Mouse (Mus musculus) limb, embryonic 14.5 days (tissue): Measurements from ENCODE around the gene Gsn. TPM values are rescaled to one million over a fixed set of nuclear protein-coding genes. Genes with fewer than 3 reads are reported as not detected.

ENCODE experiments used
- ATAC-seq: fragments of 200-750 bp; cut with Nextera tagmentation; 2 replicates; pipeline ENCODE4 v1.8.0; 2017; ENCODE audit warnings: low read depth, moderate number of reproducible peaks, moderate TSS enrichment; ENCODE audit not compliant: low FRiP score
- DNase-seq: peaks from one replicate; pipeline ENCODE4 v3.0.0-alpha.2; 2015; ENCODE audit warnings: low spot score
- H3K27ac ChIP-seq: fragments of 300-500 bp; sonication (generic); replicated peaks from 2 replicates; pipeline ENCODE4 v1.5.1; 2014; ENCODE audit warnings: low read depth, mild to moderate bottlenecking, low read length, moderate library complexity, mixed read lengths
- H3K27me3 ChIP-seq: fragments of 300-500 bp; sonication (generic); 2 replicates; pipeline ENCODE4 v1.6.1; 2014; ENCODE audit warnings: low read length, mixed read lengths; ENCODE audit not compliant: control insufficient read depth, insufficient read depth
- H3K36me3 ChIP-seq: fragments of 300-500 bp; sonication (generic); 2 replicates; pipeline ENCODE4 v1.6.1; 2014; ENCODE audit warnings: mild to moderate bottlenecking, low read length, moderate library complexity, mixed read lengths; ENCODE audit not compliant: control insufficient read depth, insufficient read depth
- H3K4me1 ChIP-seq: fragments of 300-500 bp; sonication (generic); 2 replicates; pipeline ENCODE4 v1.6.1; 2014; ENCODE audit warnings: antibody characterized with exemption, low read length, mixed read lengths; ENCODE audit not compliant: control insufficient read depth, insufficient read depth
- H3K4me2 ChIP-seq: fragments of 300-500 bp; sonication (generic); replicated peaks from 2 replicates; pipeline ENCODE4 v1.6.1; 2014; ENCODE audit warnings: low read depth, mild to moderate bottlenecking, low read length, moderate library complexity; ENCODE audit not compliant: severe bottlenecking
- H3K4me3 ChIP-seq: fragments of 300-500 bp; sonication (generic); replicated peaks from 2 replicates; pipeline ENCODE4 v1.5.1; 2014; ENCODE audit warnings: low read length
- H3K9ac ChIP-seq: fragments of 300-500 bp; sonication (generic); 2 replicates; pipeline ENCODE4 v1.6.1; 2014; ENCODE audit warnings: mild to moderate bottlenecking, low read depth, low read length, moderate library complexity; ENCODE audit not compliant: severe bottlenecking
- H3K9me3 ChIP-seq: fragments of 300-500 bp; sonication (generic); 2 replicates; pipeline ENCODE4 v1.6.1; 2016; ENCODE audit warnings: low read length; ENCODE audit not compliant: control insufficient read depth
- POLR2A ChIP-seq: fragments of 200-500 bp; IDR thresholded peaks from 2 replicates; pipeline ENCODE4 v1.8.0; 2012; ENCODE audit warnings: inconsistent platforms, mild to moderate bottlenecking, moderate library complexity, borderline replicate concordance; ENCODE audit not compliant: insufficient read depth, insufficient read length; ENCODE audit errors: extremely low read depth
- WGBS: fragments of 180-500 bp; shearing (Covaris S2); extraction: QIAGEN DNeasy Blood & Tissue Kit; methylation state at CpG from one replicate; pipeline ENCODE4 v1.1.7; 2014; 5-methylcytosine and 5-hydroxymethylcytosine counted together
- polyA plus RNA-seq, 2 experiments: library from polyadenylated mRNA; depleted of rRNA in 1 of 2; stranded (reverse) in 1 of 2; unstranded in 1 of 2; fragments of >200 nt; fragmentation: Nextera tagmentation in 1 of 2; extraction: Ambion mirVana in 1 of 2; gene quantifications; 2 replicates each; pipeline versions ENCODE4 v1.2.1 to v1.2.3; 2012 to 2014

Gene Gsn
- polyA plus RNA-seq, 2 experiments: 160 to 214 TPM

- no peaks in the 10 kb centered on the region for H3K36me3 ChIP-seq
- no peak for ATAC-seq
- no peak overlapping the region for H3K27ac ChIP-seq
- H3K4me1 ChIP-seq: peaks cover 18% of the 10 kb centered on the region
- no peaks in the 10 kb centered on the region for H3K27me3 ChIP-seq
- no peak overlapping the region for H3K4me3 ChIP-seq
- H3K9ac ChIP-seq: no peak overlapping the region
- no peak for DNase-seq
- no peaks in the 10 kb centered on the region for H3K9me3 ChIP-seq
- TF ChIP-seq POLR2A: no peak
- H3K4me2 ChIP-seq: no peak overlapping the region
Measured at GRCm38 (mm10) chr2:35333670-35334069, 77.5 kb downstream of the Gsn start.

- Histone ChIP-seq H3K36me3 (no peaks in the 10 kb centered on the region), H3K9ac (peak overlapping the region; percentile 71), H3K9me3 (no peaks in the 10 kb centered on the region), H3K4me1 (peaks cover 18% of the 10 kb centered on the region), H3K4me3 (peak overlapping the region; percentile 66), H3K4me2 (peak overlapping the region; percentile 99), H3K27ac (no peak overlapping the region), H3K27me3 (no peaks in the 10 kb centered on the region)
- no peak for ATAC-seq
- no peak for DNase-seq
- no peak for TF ChIP-seq POLR2A
- WGBS: 9% methylated on average over 7 of the region's 7 CpGs
Measured at GRCm38 (mm10) chr2:35335620-35336019, 79.4 kb downstream of the Gsn start.

- WGBS: 0% methylated on average over 45 of the region's 45 CpGs
- peak; percentile 98 for DNase-seq
- ATAC-seq: peak; percentile 99
- Histone ChIP-seq H3K9ac (peak within 1 kb of the TSS; percentile 71), H3K9me3 (no peaks in the 10 kb centered on the region), H3K4me1 (peaks cover 14% of the 10 kb centered on the region), H3K36me3 (no peaks in the 10 kb centered on the region), H3K27ac (peak within 1 kb of the TSS; percentile 76), H3K4me2 (peak within 1 kb of the TSS; percentile 99), H3K4me3 (peak within 1 kb of the TSS; percentile 66), H3K27me3 (no peaks in the 10 kb centered on the region)
- TF ChIP-seq POLR2A: no peak
Measured at GRCm38 (mm10) chr2:35336388-35337280, 80.5 kb downstream of the Gsn start, which contains the start of gene Stom. Gene Stom (minus strand): TSS chr2:35336976.

GRCm38 (mm10) chr2:35337419-35337818 is 81.2 kb downstream of the Gsn start:
- H3K27ac ChIP-seq: no peak overlapping the region
- peaks cover 14% of the 10 kb centered on the region for H3K4me1 ChIP-seq
- DNase-seq (no peak), ATAC-seq (no peak)
- 44% methylated on average over 10 of the region's 10 CpGs for WGBS
- TF ChIP-seq POLR2A: no peak
- H3K4me3 ChIP-seq: peak overlapping the region; percentile 66
- H3K9ac ChIP-seq: peak overlapping the region; percentile 71; the same call in 1 of the 2 replicates
- H3K4me2 ChIP-seq: peak overlapping the region; percentile 99
- no peaks in the 10 kb centered on the region for H3K36me3 ChIP-seq
- H3K27me3 ChIP-seq: no peaks in the 10 kb centered on the region
- H3K9me3 ChIP-seq: no peaks in the 10 kb centered on the region

GRCm38 (mm10) chr2:35338036-35338435 is 81.9 kb downstream of the Gsn start:
- Histone ChIP-seq H3K9ac (no peak overlapping the region), H3K27me3 (no peaks in the 10 kb centered on the region), H3K4me2 (no peak overlapping the region), H3K4me1 (peaks cover 14% of the 10 kb centered on the region), H3K36me3 (no peaks in the 10 kb centered on the region), H3K27ac (no peak overlapping the region), H3K9me3 (no peaks in the 10 kb centered on the region), H3K4me3 (no peak overlapping the region)
- no peak for ATAC-seq
- 43% methylated on average over 1 of the region's 1 CpGs for WGBS
- no peak for TF ChIP-seq POLR2A
- DNase-seq: no peak
